Mouse (Mus musculus) bone marrow, adult 2 months (tissue): ENCODE measurements around the gene S100a5. TPM values are rescaled to one million over a fixed set of nuclear protein-coding genes. Genes with fewer than 3 reads are reported as not detected.

Experiments used
- H3K27ac ChIP-seq: fragments of 200-500 bp; 2 replicates; pipeline ENCODE4 v1.5.1; 2012; ENCODE audit warnings: low read depth, mild to moderate bottlenecking, control low read depth, inconsistent platforms, low read length; ENCODE audit not compliant: control insufficient read depth, poor library complexity, insufficient read depth
- H3K4me1 ChIP-seq: fragments of 200-500 bp; 2 replicates; pipeline ENCODE4 v1.6.1; 2011; ENCODE audit warnings: low read length; ENCODE audit not compliant: control insufficient read depth, insufficient read depth
- H3K4me3 ChIP-seq: fragments of 200-500 bp; replicated peaks from 2 replicates; pipeline ENCODE3; 2011; ENCODE audit warnings: mild to moderate bottlenecking, low read depth, low read length, control low read depth; ENCODE audit not compliant: control insufficient read depth
- CTCF ChIP-seq: fragments of 200-500 bp; IDR thresholded peaks from 2 replicates; pipeline ENCODE4 v1.5.1; 2011; ENCODE audit warnings: low read length, control low read depth; ENCODE audit not compliant: control insufficient read depth, insufficient read depth
- POLR2A ChIP-seq: fragments of 200-500 bp; IDR thresholded peaks from 2 replicates; pipeline ENCODE4 v1.6.1; 2011; ENCODE audit warnings: low read depth, mild to moderate bottlenecking, control low read depth, low read length, borderline replicate concordance; ENCODE audit not compliant: control insufficient read depth
- WGBS: fragments of 180-500 bp; shearing (Covaris S2); methylation state at CpG from one replicate; pipeline ENCODE4 v1.1.7; 2018; 5-methylcytosine and 5-hydroxymethylcytosine counted together
- polyA plus RNA-seq: library from polyadenylated mRNA; stranded (reverse); fragments of >200 nt; gene quantifications from 2 replicates; pipeline ENCODE4 v1.2.4, GENCODE M21; 2011; ENCODE audit warnings: low replicate concordance; ENCODE audit not compliant: missing spikeins, insufficient read depth, insufficient read length

Gene S100a5
- polyA plus RNA-seq, 1 experiment: not detected

- no peak overlapping the region for H3K27ac ChIP-seq
- WGBS: 39% methylated on average over 3 of the region's 3 CpGs
- TF ChIP-seq CTCF (no peak), POLR2A (no peak)
These were observed 24.4 kb upstream of the S100a5 start for GRCm38 (mm10) chr3:90583893-90584292.

GRCm38 (mm10) chr3:90585595-90585994 is 22.7 kb upstream of the S100a5 start:
- WGBS: 27% methylated on average over 5 of the region's 5 CpGs
- no peak overlapping the region for H3K27ac ChIP-seq
- TF ChIP-seq POLR2A (no peak), CTCF (peak; percentile 87)
- no peak overlapping the region for H3K4me3 ChIP-seq
- peaks cover 16% of the 10 kb centered on the region for H3K4me1 ChIP-seq

More at GRCm38 (mm10) chr3:90583893-90584292, 24.4 kb upstream of the S100a5 start:
- H3K4me1 ChIP-seq: peaks cover 8% of the 10 kb centered on the region
- H3K4me3 ChIP-seq: no peak overlapping the region

GRCm38 (mm10) chr3:90586016-90586643 is 22.2 kb upstream of the S100a5 start:
- Histone ChIP-seq H3K4me3 (no peak overlapping the region), H3K4me1 (peaks cover 18% of the 10 kb centered on the region), H3K27ac (peak overlapping the region; percentile 84)
- 58% methylated on average over 15 of the region's 15 CpGs for WGBS
- TF ChIP-seq POLR2A: no peak
- TF ChIP-seq CTCF: no peak

DNA sequence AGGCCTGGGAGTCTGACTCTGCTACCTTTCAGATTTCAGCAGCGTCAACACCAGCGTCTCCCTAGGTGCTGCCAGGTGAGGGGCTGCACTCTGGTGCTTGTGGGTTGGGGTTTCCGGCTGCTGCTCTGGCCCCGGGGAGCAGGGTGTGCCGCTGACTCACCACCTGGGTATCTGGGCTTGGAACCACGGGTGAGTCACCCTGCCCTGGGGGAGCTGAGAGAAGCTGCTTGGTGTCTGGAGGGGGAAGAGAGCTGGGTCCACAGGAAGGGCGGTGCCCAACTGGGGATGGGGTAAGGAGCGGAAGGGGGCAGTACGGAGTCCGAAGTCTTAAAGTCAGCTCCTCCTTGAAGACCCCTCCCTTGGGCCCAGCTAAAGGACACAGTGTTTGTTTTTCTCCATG is 21.4 kb upstream of the S100a5 start:
- TF ChIP-seq POLR2A (no peak; the same call in 1 of the 2 replicates), CTCF (no peak)
- Histone ChIP-seq H3K4me3 (peak overlapping the region; percentile 21), H3K27ac (peak overlapping the region; percentile 84), H3K4me1 (peaks cover 18% of the 10 kb centered on the region)
- 2% methylated on average over 10 of the region's 10 CpGs for WGBS

DNA sequence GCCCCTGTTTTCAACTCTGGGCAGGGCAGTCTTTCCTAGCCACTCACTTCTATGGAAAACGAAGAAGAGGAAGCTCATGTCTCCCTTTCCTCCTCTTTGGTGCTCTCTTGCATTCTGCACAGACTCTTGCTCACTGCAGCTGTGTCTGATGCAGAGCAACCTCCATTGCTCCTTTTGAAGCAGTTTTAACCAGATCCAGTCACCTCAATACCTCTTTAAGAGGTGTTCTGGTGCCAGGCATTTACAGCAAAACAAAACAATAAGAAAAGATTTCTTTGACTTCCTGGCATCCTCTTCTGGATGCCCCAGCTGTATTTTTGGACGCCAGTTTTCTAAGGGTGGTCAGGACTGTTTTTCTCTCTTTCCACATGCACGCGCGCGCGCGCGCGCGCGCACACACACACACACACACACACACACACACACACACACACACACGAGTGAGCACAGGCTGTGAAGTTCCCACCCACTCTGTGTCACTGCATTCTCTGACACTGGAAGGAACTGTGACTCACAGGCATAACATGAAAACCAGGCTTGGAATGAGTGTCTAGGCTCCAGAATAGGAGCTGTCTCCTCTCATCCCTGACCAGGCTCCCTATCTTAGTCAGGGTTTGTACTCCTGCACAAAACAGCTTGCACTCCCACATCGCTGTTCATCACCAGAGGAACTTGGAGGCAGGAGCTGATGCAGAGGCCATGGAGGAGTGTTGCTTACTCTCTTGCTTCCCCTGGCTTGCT is 20.8 kb upstream of the S100a5 start:
- Histone ChIP-seq H3K27ac (peak overlapping the region; percentile 84), H3K4me3 (peak overlapping the region; percentile 21)
- TF ChIP-seq CTCF (no peak), POLR2A (no peak)

GRCm38 (mm10) chr3:90589390-90589789 is 18.9 kb upstream of the S100a5 start:
- WGBS: 20% methylated on average over 6 of the region's 6 CpGs
- Histone ChIP-seq H3K4me1 (peaks cover 18% of the 10 kb centered on the region), H3K27ac (peak overlapping the region; percentile 98), H3K4me3 (peak overlapping the region; percentile 4)
- TF ChIP-seq POLR2A (0 out of 2 replicates have a peak, but pooled peaks have one; percentile 28), CTCF (no peak)

More for the DNA sequence above, 20.8 kb upstream of the S100a5 start:
- peaks cover 18% of the 10 kb centered on the region for H3K4me1 ChIP-seq
- WGBS: 65% methylated on average over 14 of the region's 14 CpGs

DNA sequence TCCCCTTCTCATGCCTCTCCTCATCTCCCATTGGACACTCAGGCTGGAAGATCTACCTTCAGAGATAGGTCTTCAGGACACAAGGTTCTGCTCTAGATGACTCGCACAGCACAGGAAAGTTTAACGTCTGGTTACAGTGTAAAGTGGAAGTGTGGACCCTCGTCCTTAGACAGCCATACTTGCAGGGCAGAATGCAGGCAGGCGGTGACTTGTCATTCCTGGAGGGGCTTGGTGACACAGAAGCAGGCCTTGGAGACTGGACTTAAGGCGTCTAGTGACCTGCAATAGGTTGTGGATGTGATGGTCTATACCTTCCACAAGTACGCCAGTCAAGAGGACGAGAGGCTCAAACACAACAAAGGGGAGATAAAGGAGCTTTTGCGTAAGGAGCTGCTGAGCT is 18.4 kb upstream of the S100a5 start, which contains the start of gene S100a2:
S100a2 (plus strand) TSS at position 301 of the 400 bp plus-strand sequence.
- peak within 1 kb of the TSS; percentile 16 for H3K4me3 ChIP-seq
- TF ChIP-seq CTCF (no peak), POLR2A (no peak)
- WGBS: 64% methylated on average over 8 of the region's 8 CpGs
- peaks cover 18% of the 10 kb centered on the region for H3K4me1 ChIP-seq
- peak within 1 kb of the TSS; percentile 98 for H3K27ac ChIP-seq

GRCm38 (mm10) chr3:90594466-90594865 is 13.9 kb upstream of the S100a5 start:
- TF ChIP-seq POLR2A (no peak), CTCF (no peak)

DNA sequence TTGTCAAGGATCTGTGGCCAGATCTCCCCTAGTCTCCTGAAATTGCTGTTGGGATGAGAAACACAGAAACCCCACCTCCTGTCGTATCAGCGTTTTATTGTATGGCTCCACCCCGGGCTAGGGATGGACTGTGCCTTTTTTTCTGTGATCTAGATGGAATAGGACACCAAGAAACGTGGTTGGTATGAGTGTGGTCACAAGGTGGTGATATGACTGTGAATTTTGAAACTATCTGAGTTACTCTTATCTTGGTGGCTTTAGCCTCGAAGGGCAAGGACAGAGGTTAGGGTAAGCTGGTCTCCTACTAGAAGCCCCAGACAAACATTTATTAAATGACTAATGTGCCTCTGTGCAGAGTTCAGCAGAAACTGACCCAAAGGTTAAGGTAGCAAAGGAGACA is 12.8 kb upstream of the S100a5 start:
- TF ChIP-seq CTCF (no peak), POLR2A (no peak)
- no peak overlapping the region for H3K4me3 ChIP-seq
- no peak overlapping the region for H3K27ac ChIP-seq
- H3K4me1 ChIP-seq: peaks cover 4% of the 10 kb centered on the region
- WGBS: 62% methylated on average over 5 of the region's 5 CpGs

More at GRCm38 (mm10) chr3:90594466-90594865, 13.9 kb upstream of the S100a5 start:
- H3K4me1 ChIP-seq: peaks cover 10% of the 10 kb centered on the region
- no peak overlapping the region for H3K4me3 ChIP-seq
- H3K27ac ChIP-seq: no peak overlapping the region
- 78% methylated on average over 1 of the region's 1 CpGs for WGBS
